Mouse (Mus musculus) liver, adult (tissue): ENCODE results near the gene Trpv2.

ENCODE experiments used
- GATA4 ChIP-seq: IDR thresholded peaks from 2 replicates; pipeline ENCODE4 v1.6.1; 2014; ENCODE audit warnings: mild to moderate bottlenecking, low read length; ENCODE audit not compliant: insufficient replicate concordance

Gene Trpv2

DNA sequence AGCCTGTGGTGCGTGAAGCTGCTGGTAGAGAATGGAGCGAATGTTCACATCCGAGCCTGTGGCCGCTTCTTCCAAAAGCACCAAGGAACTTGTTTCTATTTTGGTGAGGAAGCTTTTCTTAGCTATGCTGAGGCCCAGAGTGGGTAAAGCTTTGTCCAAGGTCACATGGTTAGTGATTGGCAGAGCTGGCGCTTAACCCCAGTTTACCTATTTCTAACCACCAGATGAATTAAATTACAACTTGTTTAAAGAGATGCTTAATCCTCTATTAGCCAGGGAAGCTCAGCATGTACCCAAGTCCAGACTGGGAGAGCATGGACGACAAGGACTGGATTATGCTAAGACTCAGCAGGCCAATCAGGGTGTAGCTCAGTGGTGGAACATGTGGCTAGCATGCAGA is 8.7 kb downstream of the Trpv2 start:
- TF ChIP-seq GATA4: no peak

DNA sequence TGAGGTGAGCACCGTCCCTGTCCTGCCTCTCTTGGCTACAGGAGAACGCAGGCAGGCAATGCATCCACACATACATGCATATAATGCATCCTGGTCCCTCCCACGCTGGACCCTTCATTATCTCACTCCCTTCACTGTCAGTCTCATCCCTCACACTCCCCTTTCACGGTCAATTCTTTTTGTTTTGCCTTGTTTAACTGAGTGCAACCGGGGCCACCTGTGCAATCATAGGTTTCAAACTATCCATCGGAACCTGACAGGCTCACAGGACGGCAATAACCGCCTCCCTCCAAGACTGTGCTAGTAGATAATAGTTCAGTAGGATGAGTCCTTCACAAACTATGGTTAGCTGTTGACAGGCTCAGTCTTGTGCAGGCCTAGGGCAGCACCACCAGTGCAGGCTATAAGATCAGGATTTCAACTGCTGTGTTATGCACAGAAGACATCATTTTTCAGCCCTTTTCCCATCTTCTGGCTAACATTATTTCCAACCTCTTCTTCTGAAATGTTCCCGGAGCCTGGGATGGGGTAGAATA is 10.5 kb downstream of the Trpv2 start:
- TF ChIP-seq GATA4: no peak

DNA sequence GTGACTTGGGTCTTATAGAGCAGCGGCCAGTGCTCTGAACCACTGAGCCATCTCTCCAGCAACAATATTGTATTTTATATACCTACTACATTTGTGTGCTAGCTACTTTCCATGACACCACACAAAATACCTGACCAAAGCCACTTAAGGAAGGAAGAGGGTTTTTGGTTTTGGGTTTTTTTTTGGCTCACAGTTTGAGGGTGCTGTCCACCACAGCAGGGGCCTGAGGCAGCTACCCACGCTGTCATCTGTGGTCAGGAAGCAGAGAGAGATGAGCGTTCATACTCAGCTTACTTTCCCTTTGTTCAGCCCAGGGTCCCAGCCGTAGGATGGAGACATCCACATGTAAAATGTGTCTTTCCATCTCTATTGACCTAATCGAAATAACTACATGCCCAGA is 12.7 kb downstream of the Trpv2 start:
- no peak for TF ChIP-seq GATA4

DNA sequence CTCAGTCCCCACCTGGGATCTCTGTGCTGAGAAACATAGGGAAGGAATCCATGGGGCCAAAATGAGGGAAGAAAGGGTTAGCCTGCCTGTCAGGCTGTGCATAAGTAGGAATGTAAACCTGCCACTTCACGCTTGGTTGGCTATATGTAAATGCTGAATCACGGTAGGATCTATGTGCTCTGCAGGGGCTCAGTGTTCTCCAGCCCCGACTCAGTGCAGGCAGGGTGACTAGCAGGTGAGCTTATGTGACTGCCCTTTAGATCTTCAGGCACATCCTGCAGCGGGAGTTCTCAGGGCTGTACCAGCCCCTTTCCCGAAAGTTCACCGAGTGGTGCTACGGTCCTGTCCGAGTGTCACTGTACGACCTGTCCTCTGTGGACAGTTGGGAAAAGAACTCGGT is 15.1 kb downstream of the Trpv2 start:
- no peak for TF ChIP-seq GATA4

DNA sequence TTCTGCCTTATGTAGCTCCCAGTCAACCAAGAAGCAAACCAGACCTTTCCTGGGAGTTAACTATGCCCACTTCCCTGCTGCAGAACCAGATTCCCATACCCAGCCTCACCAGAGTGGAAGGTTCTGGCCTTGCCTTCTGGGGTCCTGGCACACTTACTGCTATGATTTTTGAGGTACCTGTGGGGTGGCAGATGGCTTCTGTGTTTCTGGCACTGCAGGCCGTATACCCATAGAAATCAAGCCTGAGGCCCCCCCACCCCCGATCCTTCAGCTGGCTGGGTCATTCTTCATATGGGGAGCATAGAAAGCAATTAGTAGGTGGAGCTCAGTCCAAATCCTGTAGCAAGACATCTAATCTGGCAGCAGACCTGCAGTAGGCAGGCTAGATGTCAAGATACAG is 16.7 kb downstream of the Trpv2 start:
- no peak for TF ChIP-seq GATA4

DNA sequence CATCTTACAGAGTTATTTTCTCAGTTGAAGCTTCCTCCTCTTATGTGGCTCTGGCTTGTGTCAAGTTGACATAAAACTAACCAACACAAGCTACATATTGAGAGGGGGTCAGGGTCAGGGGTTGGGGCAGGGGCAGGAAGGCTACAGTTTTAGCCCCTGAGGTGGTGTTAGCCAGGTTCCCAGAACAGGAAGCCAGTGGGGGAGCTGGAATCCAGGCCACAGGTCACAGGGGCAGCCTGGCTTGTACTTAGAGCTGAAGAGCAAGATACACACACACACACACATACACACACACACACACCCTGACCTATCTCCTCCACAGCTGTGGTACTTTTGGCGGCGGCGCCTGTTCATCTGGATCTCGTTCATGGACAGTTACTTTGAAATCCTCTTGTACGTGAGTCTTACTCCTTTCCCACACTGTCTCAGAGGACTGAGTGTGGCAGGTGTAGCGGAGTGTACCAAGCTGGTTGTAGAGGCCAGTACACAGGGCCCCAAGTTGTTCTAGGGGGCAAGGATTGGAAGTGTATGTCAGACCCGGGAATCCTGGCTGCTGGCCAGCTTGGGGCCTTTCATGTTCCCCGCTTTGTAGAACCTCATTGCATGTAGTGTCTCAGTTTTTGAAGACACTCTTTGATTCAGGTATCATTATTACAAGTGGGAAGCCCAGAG is 17.8 kb downstream of the Trpv2 start:
- TF ChIP-seq GATA4: no peak

DNA sequence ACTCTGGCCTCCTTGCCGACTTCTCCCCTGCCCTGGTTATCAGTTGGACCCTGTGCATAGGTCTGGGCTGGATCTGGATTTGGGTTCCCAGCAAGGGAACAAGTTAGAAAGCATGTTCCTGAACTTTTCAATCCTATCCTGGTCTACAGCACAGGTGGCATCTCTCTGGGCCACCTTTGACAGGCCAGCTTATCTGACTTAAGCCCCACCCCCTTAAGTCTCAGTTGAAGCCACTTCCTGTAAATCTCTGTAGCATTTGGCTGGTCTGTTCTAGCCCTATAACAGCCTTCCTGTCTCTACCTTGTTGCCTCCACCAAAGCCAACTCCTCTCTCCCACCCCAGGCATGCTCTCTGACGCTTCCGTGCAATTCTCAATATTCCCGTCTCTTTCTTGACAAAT is 24.3 kb downstream of the Trpv2 start:
- TF ChIP-seq GATA4: no peak

DNA sequence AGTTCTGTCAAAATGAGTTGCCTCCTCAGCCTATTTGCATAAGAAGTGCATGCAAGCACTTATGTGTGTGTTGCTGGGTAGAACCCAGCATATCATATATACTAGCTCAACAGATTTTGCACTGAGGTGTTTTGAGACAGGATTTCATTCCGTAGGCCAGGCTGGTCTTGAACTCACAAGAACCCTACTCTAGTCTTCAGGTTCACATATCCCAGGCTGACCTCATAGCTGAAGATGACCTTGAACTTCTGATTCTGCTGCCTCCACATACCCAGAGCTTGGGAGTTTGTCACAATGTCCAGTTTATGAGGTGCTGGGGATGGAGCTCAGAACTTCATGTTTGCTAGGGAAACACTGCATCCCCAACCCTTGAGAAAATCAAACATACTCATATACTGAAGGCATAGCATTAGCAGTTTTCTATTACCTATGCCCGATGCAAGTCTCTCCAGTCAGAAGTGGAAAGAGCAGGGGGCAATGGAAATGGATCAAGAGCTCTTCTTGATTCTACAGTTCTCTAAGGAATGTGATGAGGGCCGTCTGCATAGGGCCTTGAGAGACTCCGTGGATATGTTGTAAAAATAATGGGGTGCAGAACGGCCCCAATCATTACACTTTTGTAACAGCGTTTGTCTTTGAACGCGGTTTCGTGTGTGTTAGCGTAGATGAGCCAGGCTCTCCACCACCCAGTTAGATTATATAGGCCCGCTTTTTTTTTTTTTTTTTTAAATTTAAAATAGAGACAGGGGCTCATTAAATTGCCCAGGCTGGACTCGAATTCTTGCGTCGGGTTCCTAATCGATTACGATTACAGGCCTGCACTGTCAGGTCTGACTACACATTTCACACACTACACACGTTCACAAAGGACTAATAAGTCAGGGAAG is 27.7 kb downstream of the Trpv2 start:
- TF ChIP-seq GATA4: no peak

DNA sequence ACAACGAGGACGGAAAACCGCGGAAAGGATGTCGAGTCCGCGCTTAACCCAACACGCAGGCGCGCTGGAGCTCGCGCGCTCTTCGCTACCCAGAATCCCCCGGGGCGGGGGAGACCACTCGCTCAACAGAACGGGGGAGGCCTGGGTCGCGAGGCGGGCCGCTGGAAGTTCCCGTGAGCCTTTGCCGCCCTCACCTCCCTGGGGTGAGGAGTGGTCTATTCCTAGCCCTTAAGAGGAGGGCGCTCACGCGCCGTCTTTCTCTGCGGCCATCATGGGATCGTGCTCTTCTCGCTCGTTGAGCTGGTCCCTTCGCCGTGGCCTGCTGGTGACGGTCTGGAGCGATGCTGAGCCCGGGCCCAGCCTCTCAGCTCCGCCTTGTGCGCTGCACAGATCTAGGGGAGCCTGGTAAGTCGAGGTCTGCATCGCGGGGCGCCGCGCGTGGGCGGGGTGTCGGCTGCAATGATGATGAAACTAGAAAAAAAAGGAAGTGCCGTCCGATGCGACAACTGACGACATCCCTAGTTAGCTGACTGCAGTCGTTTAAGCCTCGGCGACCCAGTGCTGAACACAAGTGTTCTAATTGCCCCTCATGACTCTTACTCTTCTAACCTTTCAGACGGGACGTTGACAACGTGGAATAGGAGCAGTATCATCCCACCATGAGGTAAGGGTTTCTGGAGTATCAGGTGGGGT is 28.5 kb downstream of the Trpv2 start:
- peak; percentile 51; the same call in 1 of the 2 replicates for TF ChIP-seq GATA4

DNA sequence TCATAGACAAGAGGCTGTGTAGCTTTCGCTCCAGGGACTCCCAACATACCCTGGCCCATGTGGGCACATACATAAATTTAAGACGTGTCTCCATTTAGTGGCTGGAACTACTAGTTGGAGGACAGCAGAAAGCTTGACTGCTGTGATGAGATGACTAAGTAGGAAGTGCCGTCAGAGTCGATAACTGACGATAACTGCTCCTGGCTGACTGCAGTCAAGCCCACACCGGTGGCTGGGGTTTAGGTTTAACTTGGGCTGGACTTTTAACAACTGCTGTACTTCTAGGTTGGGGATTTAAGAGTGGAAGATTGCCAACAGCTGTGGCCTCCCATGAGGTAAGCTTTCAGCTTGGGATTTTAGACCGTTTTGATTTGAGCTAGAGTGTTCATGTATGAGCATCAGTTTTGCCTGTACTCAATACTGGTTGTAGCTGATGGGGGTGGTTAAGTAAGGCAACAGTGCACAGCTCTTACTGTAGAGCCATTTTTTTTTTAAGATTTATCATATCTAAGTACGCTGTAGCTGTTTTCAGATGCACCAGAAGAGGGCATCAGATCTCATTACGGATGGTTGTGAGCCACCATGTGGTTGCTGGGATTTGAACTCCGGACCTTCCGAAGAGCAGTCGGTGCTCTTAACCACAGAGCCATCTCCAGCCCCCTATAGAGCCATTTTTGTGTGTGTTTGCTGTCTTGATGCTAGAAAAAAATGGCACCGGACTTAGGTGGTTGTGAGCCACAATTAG is 29.2 kb downstream of the Trpv2 start:
- TF ChIP-seq GATA4: no peak

DNA sequence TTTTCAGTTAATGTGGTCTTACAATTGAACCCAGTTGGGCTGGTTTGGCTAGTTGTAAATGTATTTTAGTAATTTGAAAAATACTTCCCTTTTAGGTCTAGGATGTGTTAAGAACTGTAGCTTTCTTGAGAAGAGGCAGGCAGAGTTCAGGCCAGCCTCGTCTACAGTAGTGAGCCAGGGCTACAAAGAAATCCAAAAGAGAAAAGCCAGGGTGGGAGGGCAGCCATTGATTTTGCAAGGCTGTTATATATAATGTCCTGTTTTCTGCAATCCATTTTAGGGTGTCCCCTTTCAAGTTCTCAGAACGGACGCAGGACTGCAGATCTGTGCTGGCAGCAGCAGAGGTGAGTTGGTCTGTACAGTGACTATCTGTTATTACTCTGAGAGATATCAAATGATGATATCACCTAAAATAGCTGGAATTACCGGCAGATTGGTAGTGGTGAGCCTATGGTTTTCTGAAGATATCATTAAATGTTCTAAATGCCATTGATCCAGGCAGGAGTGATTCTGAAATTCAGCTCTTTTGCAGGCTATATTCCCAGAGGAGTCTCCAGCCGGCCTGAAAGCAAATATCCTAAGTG is 29.9 kb downstream of the Trpv2 start:
- TF ChIP-seq GATA4: no peak

DNA sequence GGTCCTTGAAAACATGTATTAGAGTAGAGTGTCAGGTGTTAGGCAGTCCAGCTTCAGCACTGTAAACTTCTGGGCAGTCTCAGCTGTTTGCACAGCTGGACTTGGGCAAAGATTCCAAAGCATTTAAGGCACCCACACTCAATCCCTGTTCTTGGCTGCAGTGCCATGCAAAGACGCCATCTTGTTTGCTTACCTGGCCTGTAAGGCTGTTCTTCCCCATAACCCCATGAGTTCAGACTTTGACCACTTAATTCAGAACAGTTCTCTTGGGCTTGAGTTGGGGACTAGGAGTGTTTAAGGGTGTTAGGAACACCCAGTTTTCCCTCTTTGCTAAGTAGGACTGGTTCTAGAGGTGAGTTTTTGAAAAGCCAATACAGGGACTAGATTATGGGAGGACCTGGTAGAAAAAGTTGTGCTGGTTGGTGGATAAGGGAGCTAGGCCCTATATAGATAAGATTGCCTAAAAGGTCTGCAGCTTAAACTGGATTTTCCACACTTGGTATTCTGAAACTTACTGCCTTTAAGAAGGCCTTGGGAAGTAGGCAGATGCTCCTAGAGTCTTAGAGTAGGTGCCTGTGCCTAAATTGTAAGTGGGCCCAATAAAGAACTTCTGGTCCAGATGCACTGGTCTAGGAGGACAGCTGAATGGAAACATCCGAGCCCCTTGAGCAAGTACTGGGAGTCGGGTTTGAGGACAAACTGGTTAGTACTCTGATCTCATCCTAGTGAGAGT is 30.8 kb downstream of the Trpv2 start:
- TF ChIP-seq GATA4: no peak

DNA sequence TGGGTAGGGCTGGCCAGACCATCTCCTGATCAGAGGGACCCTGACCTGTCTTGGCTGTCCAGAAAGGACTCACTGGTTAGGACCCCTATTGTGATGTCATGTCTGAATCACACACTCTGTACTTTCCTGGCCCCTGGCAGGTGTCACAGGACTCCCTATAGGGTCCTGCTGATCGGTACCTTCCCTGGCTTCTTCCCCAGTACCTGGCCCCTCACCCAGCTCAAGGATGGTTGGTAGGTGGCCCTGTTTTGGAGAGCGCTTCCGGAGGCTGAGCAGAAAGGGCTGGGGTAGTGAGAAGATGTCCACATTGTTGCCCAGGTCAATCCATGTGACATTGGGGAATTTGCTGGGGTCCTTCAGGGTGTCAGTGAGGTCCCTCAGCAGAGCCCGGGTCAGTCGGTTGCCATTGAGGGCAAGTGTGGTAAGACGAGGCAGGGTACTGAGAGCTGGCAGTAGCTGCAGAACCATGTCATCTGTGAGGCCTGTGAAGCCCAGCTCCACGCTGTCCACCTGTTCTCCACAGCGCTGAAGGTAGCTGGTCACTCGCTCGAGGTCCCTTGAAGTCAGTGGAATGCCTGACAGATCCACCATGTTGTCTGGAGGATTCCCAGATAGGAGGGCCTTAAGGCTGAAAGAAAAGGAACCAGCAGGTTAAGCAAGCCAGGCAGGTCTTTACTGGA is 31.5 kb downstream of the Trpv2 start:
- no peak for TF ChIP-seq GATA4
